Mouse (Mus musculus) CH12.LX (cell line): ENCODE data around the gene Bnc2.

Experiments used
- CHD1 ChIP-seq: IDR thresholded peaks from 2 replicates; pipeline ENCODE4 v1.6.1; 2012; ENCODE audit warnings: low read depth, low read length, improper control_type of control experiment, inconsistent platforms
- CTCF ChIP-seq, 2 experiments: IDR thresholded peaks in 1 of 2; conservative IDR thresholded peaks in 1 of 2; 2 replicates each; pipeline ENCODE4 v1.5.1; 2011 to 2012; ENCODE audit warnings: low read depth in 2 of 2, low read length in 2 of 2, improper control_type of control experiment in 1 of 2, inconsistent platforms in 1 of 2, mild to moderate bottlenecking in 1 of 2, moderate library complexity in 1 of 2
- ELF1 ChIP-seq: IDR thresholded peaks from 2 replicates; pipeline ENCODE4 v1.6.1; 2014; ENCODE audit warnings: low read depth, mild to moderate bottlenecking, inconsistent platforms, low read length, improper control_type of control experiment
- EP300 ChIP-seq: IDR thresholded peaks from 2 replicates; pipeline ENCODE4 v1.6.1; 2011; ENCODE audit warnings: low read length, improper control_type of control experiment
- GABPA ChIP-seq: IDR thresholded peaks from 2 replicates; pipeline ENCODE4 v1.6.1; 2012; ENCODE audit warnings: low read depth, low read length, improper control_type of control experiment, inconsistent platforms; ENCODE audit not compliant: insufficient replicate concordance
- MAX ChIP-seq: IDR thresholded peaks from 2 replicates; pipeline ENCODE4 v1.6.1; 2011; ENCODE audit warnings: low read length, improper control_type of control experiment
- MYC ChIP-seq: IDR thresholded peaks from 2 replicates; pipeline ENCODE4 v1.6.1; 2011; ENCODE audit warnings: low read depth, mild to moderate bottlenecking, improper control_type of control experiment, low read length
- POLR2A ChIP-seq: IDR thresholded peaks from 2 replicates; pipeline ENCODE4 v1.6.1; 2011; ENCODE audit warnings: low read depth, mild to moderate bottlenecking, improper control_type of control experiment, low read length
- POLR2AphosphoS2 ChIP-seq: IDR thresholded peaks from 2 replicates; pipeline ENCODE4 v1.6.1; 2011; ENCODE audit warnings: low read depth, low read length, improper control_type of control experiment
- ZC3H11A ChIP-seq: IDR thresholded peaks from 2 replicates; pipeline ENCODE4 v1.6.1; 2012; ENCODE audit warnings: low read depth, mild to moderate bottlenecking, inconsistent platforms, low read length, improper control_type of control experiment

- TF ChIP-seq GABPA, result no peak
- TF ChIP-seq CTCF (conservative IDR thresholded peaks at IDR 0.05 in 1 of 2, IDR thresholded peaks at IDR 0.05 in 1 of 2; ENCODE audit: low read depth in 2 of 2, low read length in 2 of 2), result no peak
- no peak for TF ChIP-seq POLR2AphosphoS2
- TF ChIP-seq MAX, result no peak
- no peak for TF ChIP-seq EP300
- no peak for TF ChIP-seq ZC3H11A
- TF ChIP-seq ELF1, result no peak
- TF ChIP-seq POLR2A, result no peak
- no peak for TF ChIP-seq CHD1
- no peak for TF ChIP-seq MYC
These were observed 174.8 kb downstream of the Bnc2 start for GRCm38 (mm10) chr4:84500259-84500658.
